Mouse (Mus musculus): ENCODE data around the gene Ica1l.
"Not testable (repeated sequence)": the region's sequence is repeated elsewhere in the genome, so short reads cannot be mapped to it uniquely, and the experiment has no call there.

Gene Ica1l

DNA sequence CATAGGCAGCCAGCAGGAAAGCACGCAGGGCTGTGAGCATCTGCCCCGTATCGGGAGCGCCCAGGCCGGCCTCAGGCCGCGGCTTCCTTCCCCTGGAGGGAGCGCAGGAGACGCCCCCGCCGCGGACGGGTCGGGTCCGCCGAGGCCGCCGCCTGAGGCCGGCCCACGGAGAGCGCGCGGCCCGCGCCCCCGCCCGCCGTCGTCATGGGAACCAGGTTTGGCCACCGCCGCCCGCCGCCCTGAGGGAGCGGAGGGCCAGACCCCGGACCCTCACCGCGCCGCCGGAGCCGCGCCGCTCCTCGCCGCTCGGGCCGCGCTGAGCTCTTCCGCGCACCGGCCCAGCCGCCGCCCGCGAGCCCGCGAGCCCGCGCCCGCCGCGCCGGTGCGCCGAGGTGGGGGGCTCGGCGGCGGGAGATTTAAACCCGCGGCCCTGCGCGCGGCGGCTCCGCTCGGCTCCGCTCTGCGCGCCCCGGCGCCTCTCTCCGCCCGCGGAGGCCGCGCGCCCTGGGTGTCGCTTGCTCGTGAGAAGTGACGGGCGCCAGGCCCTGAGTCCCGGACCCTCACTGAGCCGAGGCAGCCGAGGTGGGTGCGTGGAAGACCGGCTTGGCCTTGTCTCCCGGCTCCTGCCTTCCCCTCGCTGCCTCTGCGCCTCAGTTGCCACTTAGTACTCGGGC lies at the start of gene Ica1l:
Gene Ica1l, minus strand, starts transcription at position 389 of the 674 bp plus-strand sequence.
- peak; percentile 66 for DNase-seq

DNA sequence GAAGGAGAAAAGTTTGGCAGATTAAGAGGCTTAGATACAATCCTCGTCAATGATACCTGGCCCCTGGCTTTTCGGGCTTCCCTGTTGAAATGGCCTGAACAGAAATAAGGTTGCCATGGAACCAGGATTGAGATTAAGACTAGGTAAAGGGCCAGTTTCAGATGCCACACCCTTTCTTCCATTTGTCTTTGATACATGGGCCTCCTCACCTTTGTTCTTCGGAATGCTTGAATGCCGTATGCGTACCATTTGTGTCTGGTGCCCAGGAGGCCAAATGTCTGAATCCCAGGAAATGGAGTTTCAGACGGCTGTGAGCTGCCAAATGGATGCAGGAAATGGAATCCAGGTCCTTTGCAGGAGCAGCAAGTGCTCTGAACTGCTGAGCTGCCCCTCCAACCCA lies 33.4 kb upstream of the Ica1l start:
- DNase-seq, result no peak

DNA sequence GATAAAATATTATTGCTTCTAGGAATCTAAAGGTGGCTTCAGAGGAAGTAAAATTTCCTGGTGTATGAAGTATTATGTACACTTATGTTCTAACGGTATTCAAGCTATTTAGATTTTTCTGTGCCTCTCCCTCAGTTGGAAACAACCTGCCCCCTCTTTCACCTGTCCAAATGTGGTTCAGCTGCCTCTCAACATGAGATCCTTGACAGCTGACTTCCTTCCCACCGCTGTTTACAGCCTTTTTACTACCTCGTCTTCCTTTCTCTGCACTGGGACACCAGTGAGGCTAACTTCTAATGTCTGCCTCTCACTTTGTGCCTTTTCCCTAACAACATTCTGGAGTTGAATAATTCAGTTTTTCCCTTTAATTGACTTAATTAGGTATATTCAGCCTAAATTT lies 32.6 kb upstream of the Ica1l start:
- DNase-seq, result no peak

DNA sequence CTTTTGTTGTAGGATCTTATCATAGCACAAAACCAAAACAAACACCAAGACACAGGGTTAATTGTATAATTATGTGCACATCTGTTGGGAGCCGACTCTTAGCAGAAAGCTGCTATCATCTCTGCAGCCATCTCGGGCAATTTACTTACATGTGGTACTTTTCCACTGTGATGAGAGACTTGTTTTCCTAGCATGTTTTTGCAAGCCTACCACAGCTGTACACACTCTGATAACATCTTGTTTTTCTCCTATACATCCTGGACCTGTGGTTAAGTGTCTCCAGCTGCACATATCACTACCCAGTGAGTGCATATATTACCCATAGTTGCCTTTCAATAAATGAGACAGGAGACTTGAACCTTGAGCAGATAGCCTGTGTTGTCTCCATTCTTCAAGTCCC lies 32.0 kb upstream of the Ica1l start:
- DNase-seq, result peak; percentile 46

DNA sequence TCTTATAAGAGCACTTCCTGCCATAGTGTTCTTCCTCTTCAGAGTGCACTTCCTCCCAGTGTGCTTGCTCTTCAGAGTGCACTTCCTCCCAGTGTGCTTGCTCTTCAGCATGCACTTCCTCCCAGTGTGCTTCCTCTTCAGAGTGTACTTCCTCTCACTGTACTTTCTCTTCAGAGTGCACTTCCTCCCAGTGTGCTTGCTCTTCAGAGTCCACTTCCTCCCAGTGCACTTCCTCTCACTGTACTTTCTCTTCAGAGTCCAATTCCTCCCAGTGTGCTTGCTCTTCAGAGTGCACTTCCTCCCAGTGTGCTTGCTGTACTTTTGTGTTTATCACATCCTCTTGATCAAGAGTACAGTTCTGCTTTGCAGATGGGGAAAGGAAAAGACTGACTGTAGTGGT lies 27.7 kb upstream of the Ica1l start:
- not testable (repeated sequence) for DNase-seq

DNA sequence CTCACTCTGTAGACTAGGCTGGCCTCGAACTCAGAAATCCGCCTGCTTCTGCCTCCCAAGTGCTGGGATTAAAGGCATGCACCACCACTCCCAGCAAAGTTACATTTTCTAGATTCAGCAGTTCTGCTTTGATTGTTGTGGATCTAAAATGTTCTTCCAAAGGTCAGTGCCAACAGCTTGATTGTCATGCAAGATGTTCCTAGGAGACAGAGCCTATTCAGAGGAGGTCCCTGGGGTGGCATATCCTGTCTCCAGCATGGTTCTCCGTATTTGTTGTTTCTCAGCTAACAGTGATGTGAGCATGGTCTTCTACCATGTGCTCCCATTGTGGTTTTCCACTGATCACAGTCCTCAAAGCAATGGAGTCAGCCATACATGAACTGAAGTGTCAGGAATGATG lies 13.3 kb upstream of the Ica1l start:
- DNase-seq, result no peak

DNA sequence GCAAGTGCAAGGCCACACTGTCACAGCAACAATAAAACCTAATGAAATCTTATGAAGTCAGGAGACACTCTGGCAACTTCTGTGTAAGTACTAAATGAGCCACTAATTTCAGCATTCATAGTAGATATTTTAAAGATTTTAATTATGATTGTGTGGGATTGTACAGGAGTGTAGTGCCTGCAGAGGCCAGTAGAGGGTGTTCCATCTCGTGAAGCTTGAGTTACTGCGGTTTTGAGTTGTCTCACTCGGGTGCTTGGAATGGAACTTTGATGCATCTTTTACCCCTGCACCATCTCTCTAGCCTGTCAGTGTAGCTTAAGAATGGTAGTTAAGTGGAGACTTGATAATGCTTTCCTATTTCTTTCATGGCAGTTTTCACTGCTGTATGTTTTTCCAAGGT lies 11.7 kb upstream of the Ica1l start:
- no peak for DNase-seq

DNA sequence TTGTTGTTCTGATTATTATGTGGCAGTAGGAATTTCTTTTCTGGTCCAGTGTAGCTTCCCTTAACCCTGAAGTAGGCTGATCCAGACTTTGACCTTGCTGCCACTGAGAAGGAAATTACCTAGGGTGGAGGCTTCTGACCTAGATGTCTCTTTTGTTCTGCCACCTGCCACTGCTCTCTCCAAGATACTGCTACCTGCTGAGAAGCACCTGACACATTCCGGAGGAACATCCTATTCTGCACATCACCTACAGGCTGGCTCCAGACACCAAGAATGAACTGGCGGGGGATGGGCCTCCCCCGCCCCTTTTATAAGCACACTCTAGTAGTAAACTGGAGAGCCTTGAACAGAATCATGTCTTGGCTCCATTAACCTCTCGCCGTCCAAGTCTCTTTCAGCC lies 4.5 kb upstream of the Ica1l start:
- not testable (repeated sequence) for DNase-seq

DNA sequence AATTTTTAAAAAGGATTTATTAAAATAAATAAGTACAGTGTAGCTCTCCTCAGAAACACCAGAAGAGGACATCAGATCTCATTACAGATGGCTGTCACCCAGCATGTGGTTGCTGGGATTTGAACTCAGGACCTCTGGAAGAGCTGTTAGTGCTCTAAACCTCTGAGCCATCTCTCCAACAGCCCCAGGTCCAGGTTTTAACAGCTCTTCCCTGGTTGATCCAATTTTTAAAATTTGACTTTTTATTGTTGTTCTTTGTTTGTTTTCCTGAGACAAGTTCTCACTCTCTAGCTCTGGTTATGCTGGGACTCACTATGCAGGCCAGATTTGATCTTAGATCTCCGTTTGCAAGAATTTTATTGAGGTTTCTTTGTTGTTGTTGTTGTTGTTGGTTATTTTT lies 1.6 kb upstream of the Ica1l start:
- no peak for DNase-seq

DNA sequence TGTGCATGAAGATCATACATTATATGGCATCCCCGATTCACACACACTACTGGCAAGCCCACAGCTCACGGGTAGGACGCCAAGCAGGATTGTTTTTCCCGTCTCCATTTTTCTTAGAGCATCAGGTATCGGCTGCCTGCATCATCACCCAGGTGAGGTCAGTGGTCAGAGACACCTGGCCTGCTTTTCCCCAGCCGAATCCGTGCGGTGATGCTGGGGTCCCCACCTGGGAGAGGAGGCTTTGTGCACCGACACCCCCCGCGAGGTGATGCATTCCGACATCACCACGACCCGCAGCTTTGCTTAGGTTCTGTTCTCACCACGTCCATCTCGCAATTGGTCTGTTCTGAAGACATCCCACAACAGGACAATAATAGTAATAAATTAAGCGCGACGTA lies 587 bp downstream of the Ica1l start:
- DNase-seq, result peak; percentile 52

DNA sequence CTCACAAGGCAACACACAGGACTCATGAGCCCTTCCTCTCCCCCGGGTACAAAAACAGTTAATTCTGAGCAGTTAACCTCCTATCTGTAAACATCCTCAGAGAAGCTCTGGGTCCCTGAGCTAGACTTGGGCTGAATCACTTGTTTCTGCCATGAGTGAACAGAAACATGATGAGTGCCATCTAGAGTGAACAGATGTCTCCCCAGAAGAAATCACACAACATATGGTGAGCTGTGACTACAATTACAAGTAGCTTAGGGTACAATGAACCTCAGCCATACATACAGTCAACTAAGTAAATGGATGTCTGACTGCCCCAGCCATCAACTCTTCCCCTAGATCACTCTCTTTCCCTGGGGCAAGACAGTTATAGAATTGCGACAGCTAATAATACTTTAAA lies 7.9 kb downstream of the Ica1l start:
- DNase-seq, result no peak

DNA sequence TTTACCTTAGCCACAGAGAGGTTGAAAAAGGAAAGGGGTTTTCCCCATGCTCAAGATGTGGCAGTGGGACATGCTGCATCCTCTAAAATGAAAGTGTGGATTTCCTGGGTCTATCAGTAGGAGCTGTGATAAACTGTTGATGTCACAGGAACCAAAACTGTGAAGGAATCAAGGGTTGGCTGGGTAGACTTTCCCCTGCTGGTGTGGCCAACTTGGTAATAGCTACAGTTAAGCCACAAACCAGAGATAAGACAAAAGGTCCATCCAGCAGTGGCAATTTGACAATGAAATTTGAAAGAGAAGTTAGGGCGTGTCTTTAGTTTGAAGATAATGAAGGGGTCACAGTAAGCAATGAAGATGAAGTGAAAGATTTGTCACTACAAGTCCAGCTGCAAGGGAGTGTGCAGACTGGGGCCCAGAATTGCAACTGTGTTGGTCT lies 25.9 kb downstream of the Ica1l start:
- DNase-seq, result no peak

DNA sequence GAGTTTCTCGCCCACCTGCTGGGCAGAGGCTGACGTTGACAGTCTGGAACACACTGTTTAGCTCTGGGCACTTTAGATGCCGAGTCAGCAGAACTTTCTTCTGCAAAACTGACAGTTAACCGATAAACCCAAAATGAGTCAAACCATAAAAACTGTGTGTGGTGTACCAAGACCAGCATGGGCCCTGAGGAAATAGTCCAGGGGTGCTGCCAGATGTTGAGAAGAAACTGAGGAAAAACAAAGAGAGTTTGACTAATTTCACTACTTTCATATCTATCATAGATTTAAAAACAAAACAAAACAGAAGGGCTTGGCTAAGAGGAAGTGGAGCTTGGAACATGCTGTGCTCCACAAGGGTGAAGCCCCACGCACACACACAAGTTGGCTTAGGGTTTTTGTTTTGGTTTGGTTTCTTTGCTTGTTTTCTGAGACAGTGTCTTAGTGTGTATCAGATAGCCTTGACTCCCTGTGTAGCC lies 26.8 kb downstream of the Ica1l start:
- peak; percentile 24 for DNase-seq

DNA sequence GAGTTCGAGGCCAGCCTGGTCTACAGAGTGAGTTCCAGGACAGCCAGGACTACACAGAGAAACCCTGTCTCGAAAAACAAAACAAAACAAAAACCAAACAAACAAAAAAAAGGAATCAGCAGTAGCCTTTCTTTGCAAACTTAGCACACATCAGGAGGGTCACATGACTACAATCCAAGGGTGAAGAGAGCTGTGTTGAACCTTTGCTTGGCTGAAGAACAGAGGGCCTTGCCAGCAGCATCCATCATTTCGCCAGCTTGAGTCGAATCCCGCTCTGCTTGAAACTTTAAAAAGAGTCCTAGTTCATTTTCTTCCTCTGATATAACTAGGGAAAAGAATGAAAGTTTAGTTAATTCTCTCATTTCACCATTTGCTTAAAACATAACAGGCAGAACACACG lies 27.5 kb downstream of the Ica1l start:
- DNase-seq, result no peak

DNA sequence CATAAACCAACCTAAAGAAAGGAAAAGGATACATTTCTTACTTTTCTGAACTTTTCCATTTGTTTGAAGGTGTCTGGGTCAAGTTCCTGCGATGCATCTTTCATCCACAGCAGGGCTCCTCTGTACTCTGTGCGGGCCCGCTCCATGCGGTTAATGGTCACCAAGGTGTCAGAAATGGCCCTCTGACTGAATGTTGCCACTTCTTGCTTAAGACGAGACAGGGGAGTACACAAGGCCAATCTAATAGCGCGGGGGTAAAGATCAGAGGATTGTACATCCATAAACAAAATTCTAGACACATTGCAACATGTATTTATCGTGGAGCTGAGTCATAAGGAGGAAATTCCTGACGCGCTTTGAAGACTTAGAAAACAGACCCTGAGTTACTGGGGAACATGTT lies 29.2 kb downstream of the Ica1l start:
- DNase-seq, result no peak

DNA sequence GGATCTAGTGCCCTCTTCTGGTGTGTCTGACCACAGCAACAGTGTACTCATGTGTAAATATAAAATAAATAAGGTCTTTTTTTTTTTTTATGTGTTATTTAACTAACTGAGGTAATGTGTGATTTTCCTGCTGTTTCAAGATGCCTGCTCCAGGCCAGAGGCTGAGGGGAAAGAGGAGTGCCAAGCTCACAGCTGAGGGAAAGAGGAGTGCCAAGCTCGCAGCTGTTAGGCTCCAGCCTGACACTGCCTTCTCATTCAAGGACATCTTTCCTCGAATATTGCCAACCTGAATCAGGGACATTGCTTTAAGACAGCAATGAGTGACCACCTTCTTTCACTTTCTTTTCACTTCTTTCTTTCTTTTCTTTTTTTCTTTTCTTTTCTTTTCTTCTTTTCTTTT lies 34.2 kb downstream of the Ica1l start:
- DNase-seq, result no peak

DNA sequence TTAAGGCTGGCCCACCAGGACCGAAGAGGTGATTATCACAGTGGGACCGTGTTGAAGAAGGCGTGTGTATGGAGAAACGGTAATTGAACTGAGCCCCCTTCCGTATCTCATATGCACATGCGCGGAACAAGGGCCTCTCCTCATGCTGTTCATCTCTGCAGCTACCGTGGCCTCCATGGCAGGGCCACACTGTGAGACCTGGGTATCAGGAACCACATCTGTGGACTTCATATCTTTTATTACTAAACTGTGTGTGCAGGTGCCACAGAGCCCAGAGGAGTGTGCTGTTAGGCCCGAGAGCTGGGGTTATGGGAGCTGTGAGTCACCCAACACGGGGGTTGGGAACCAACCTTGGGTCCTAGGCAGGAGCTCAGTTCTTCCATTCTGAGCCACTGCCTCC lies 35.6 kb downstream of the Ica1l start:
- DNase-seq, result no peak

DNA sequence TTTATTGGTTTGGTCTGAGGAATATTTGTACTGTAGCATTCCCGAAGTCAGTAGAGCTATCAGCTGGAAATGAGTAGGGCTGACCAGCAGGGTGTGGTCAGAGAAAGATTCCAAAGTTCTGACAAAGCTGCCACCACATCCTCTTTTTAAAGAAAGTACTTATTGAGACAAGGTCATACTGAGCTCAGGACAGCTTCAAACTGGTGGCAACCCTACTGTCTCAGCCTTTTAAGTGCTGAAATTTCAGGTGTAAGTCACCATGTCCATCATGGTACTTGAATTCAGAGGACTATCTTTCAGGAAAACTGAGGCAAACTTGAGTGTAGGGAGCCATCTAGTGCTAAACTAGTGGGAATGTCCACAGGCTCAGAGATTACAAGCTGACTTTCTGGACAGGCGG lies 42.7 kb downstream of the Ica1l start:
- DNase-seq, result no peak

DNA sequence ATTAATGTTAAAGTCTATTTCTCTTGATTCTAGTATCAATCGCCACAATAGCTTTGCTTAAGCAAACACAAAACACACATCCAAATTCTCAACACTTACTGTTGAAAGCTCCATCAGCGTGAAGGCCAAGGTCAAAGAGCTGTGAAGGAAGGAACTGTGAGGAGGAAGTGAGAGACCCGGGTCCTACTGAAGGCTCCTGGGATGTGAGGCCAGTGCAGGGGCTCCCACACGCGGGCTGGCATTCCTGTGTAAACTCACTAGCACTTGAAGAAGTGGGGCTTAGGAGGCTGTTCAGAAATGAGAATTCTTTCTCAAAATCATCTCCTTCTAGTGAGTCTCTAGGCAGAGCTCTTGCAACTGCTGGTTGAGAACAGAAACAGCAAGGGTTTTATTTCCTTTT lies 45.6 kb downstream of the Ica1l start:
- no peak for DNase-seq

DNA sequence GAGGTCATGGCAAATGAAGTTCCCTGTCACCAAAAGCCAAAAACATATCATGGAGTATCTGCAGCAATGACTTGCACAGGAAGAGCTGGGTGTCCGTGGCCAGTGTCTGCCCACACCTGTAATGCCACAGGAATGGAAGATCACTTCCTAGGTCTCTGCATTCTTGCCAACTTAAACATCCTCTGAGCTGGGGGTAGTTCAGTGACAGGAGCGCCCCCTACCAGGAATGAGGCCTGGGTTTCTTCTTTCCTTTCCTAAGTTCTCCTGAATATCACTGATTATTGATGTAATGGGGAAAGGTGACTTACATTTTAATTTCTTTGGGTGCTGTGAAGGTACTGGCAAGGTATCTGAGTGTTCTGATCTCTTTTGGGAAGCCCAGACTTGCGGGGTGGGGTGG lies 47.3 kb downstream of the Ica1l start:
- DNase-seq, result no peak

DNA sequence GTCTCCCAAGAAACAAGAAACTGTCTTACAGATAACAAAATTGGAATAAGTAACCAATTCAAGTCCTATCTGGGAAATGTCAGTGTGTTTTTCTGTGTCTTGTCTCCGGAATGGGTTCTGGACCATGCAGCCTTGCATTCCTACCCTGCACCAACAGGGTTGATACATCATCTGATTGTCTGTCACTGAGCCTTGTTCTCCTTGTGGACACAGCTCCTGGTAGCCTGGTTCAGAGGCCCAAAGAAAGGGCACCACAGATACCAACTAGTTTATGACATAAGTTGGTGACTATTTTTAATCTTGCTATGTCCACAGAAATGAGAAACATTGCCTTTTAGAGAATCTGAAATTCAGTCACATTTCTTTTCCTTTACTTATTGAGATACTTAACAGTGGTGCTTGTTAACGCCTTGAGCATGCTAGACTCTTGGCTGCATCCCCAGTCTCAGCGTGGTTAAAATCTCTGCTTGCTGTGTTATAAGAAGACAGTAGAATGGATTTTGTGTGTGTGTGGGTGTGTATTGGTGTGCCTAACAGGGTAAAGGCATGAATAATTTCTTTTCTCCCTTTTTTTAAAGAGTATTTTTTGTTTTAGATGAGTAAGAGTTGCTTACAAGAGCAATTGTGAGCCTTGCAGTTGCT lies 55.5 kb downstream of the Ica1l start:
- DNase-seq, result no peak

DNA sequence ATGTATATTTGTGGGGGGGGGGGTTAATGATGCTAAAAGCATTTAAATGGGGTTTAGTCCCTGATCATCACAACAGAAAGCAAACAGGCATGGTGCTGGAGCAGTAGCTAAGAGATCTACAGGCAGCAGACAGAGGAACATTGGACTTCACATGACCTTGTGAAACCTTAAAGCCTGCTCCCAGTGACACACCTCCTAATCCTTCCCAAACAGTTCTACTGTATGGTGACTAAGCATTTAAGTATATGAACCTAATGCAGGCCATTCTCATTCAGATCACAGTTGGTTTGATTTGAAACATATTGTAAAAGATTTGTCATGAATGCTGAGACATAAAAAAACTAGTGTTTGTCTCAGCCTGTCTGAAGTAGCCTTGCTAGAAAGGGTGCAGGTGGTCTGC lies 56.4 kb downstream of the Ica1l start:
- DNase-seq, result no peak

DNA sequence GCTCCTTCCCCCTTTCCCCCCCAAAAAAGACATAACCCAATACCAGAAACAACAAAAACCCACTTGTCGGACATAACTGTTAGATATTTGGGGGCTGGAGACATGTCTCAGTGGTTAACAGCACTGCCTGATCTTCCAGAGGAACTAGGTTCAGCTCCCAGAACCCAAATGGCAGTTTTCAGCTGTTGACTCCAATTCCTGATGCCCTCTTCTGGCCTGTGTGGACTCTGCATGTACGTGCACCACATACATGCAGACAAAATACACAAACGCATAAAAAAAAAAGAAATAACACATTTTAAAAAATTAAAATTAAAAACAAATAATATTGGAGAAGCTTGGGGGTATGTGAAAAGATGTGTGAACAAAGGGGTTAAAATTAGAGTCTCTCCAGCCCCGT lies 75.7 kb downstream of the Ica1l start:
- DNase-seq, result peak; percentile 34

DNA sequence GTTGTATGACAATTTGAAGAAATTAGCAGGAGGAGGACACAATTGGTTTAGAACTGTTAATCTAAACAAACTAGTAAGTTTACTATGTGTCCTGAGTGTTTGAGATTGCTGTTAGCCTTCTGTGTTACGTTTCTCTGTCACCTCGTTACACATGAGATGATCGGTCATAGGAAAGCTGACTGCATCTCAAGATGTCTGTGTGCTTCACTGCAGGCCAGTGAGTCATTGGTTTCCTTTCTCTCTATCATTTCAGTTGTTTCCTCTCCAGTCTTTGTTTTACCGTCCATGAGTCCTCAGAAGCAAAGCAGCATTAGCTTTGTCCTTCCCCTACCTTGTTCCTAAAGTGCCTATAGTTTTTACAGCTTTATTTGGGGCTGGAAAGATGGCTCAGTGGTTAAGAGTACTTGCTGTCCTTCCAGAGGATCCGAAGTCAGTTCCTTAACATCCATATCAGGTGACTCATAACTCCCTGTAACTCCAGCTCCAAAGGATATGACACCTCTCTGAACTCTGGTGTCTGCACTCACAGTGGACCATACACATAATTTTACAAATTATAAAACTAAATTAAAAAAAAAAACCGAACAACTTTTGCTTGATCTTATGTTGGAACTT lies 76.7 kb downstream of the Ica1l start:
- no peak for DNase-seq

DNA sequence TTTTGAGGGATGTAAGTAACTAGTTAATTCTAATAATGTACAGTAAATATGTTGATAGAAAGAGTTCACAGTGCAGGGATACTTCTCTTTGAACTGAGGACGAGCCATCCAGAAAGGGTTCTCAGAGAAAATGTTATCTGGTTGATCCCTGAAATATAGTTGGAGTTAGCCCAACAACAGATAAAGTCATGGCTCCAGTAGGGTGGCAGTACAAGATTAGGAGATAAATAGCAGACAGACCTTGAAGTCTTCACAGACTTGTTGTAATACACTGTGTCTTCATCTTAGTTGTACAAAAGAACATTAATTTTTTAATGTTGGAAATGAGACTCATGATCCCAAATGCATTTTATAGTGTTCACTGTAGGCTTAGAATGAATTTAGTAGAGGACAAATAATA lies 83.0 kb downstream of the Ica1l start:
- DNase-seq, result no peak
